ENCODE assay signal across 8 mouse cellular contexts in the genomic region with DNA sequence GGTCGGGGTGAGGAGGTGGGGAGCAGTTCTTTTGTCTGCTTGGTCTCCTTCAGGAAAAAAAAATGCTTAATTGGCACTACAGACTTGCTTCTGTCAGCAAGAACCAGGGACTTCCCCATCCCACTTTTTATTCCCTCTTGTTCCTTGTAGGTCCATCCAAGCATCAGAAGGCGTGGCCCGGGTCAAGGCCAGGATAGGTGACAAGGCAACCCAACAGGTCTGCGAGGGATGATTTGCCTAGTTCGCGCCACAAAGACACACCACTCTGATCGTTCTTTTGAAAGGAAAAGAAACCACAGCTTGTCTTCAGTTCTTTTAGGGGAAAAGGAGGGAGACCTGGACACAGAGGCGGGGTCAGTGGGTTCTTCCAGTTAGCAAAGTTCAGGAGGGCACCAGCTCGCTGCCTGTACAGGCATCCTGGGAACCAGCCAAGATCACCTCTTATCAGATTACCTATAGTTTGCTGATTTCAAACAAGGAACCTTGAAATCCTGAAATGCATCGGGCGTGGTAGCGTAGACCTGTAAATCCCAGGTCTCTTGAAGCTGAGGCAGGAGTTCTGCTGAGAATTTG. TPM values are rescaled to one million over a fixed set of nuclear protein-coding genes. Genes with fewer than 3 reads are reported as not detected.
A peak's percentile ranks its signal among the peaks of the same experiment; 100 is the strongest.
DNase-seq lines count a peak whose midpoint lies in the region; ATAC-seq and TF ChIP-seq lines count a peak whose summit lies in the region.

No protein-coding gene starts in this region.

- 42% methylated on average over 12 of the region's 12 CpGs for WGBS in hindbrain, embryonic 13.5 days
- 20% methylated on average over 12 of the region's 12 CpGs for WGBS in liver, embryonic 14.5 days (ENCODE audit: insufficient replicate concordance)

- TF ChIP-seq RAD21 in CH12.LX (IDR thresholded peaks at IDR 0.05; ENCODE audit: low read depth, low read length), result no peak

- no peak overlapping the region for H3K27ac ChIP-seq in CH12.LX (ENCODE audit: insufficient read depth, low read depth)
- H3K27ac ChIP-seq in hindbrain, embryonic 13.5 days, result no peak overlapping the region
- no peak overlapping the region for H3K27ac ChIP-seq in liver, embryonic 14.5 days

- dilution Hi-C loops in CH12.LX (cut with MboI; ENCODE audit: extremely low pct_ligation_motif_present, extremely low pct_unique_long_range_greater_than_20kb, low sequenced_read_pairs), result no loop called here

- DNase-seq in cerebellum, postnatal 10 days, result peak; percentile 6 to 11
- DNase-seq in cerebellum, adult 9-10 months, result no peak
- no peak for DNase-seq in CH12.LX (ENCODE audit: extremely low read depth)
- DNase-seq in liver, embryonic 14.5 days (ENCODE audit: low read depth in 3 of 3, low spot score in 3 of 3), result no peak
- no peak for DNase-seq in right cerebral cortex, postnatal 36 days (ENCODE audit: low spot score in 2 of 2)
- DNase-seq in gastrocnemius, adult 18-20 months (ENCODE audit: low spot score), result no peak
- DNase-seq in ovary, postnatal 36 days (ENCODE audit: low spot score), result no peak

- no peaks in the 10 kb centered on the region for H3K27me3 ChIP-seq in CH12.LX (replicated peaks)
- peaks cover 36% of the 10 kb centered on the region for H3K27me3 ChIP-seq in hindbrain, embryonic 13.5 days
- H3K27me3 ChIP-seq in liver, embryonic 14.5 days (ENCODE audit: control insufficient read depth, insufficient read depth, low read length), result peaks cover 20% of the 10 kb centered on the region

- peak overlapping the region; percentile 71 for H3K4me2 ChIP-seq in CH12.LX (ENCODE audit: insufficient read depth, low read depth, poor library complexity, severe bottlenecking)
- H3K4me2 ChIP-seq in hindbrain, embryonic 13.5 days, result peak overlapping the region; percentile 98
- peak overlapping the region; percentile 65 for H3K4me2 ChIP-seq in liver, embryonic 14.5 days (ENCODE audit: low read depth)

- no peaks in the 10 kb centered on the region for H3K4me1 ChIP-seq in CH12.LX (ENCODE audit: control insufficient read depth in 1 of 2, insufficient read depth in 2 of 2)
- peaks cover 15% of the 10 kb centered on the region for H3K4me1 ChIP-seq in hindbrain, embryonic 13.5 days (replicated peaks)
- H3K4me1 ChIP-seq in liver, embryonic 14.5 days (replicated peaks; ENCODE audit: control insufficient read depth in 2 of 2, insufficient read depth in 2 of 2, low read length in 1 of 2), result no peaks in the 10 kb centered on the region

- no peaks in the 10 kb centered on the region for H3K36me3 ChIP-seq in CH12.LX (replicated peaks in 1 of 2; ENCODE audit: control insufficient read depth in 1 of 2, insufficient read depth in 1 of 2, low read length in 1 of 2)
- no peaks in the 10 kb centered on the region for H3K36me3 ChIP-seq in hindbrain, embryonic 13.5 days
- H3K36me3 ChIP-seq in liver, embryonic 14.5 days (replicated peaks; ENCODE audit: control insufficient read depth, insufficient read depth, low read depth), result no peaks in the 10 kb centered on the region

- TF ChIP-seq POLR2A in CH12.LX (IDR thresholded peaks at IDR 0.05; ENCODE audit: low read depth, low read length), result no peak

- in situ Hi-C loops in CH12.LX (cut with MboI; ENCODE audit: low pct_ligation_motif_present, low pct_unique_long_range_greater_than_20kb, low sequenced_read_pairs), result no loop called here

- no peak; the same call in 1 of the 2 replicates for ATAC-seq in hindbrain, embryonic 13.5 days (ENCODE audit: low FRiP score)
- ATAC-seq in liver, embryonic 14.5 days (ENCODE audit: insufficient read depth), result no peak

- no peak overlapping the region for H3K9ac ChIP-seq in CH12.LX (ENCODE audit: insufficient read depth, low read depth)
- peak overlapping the region; percentile 79 for H3K9ac ChIP-seq in hindbrain, embryonic 13.5 days
- H3K9ac ChIP-seq in liver, embryonic 14.5 days (replicated peaks), result no peak overlapping the region

- H3K4me3 ChIP-seq in CH12.LX (replicated peaks in 1 of 3; ENCODE audit: low read depth in 2 of 3, low read length in 2 of 3, poor library complexity in 1 of 3), result peak overlapping the region in 1 of 3 experiments; percentile 57
- peak overlapping the region; percentile 70 for H3K4me3 ChIP-seq in hindbrain, embryonic 13.5 days
- H3K4me3 ChIP-seq in liver, embryonic 14.5 days (ENCODE audit: insufficient read depth in 1 of 2, low read depth in 2 of 2, low read length in 2 of 2), result peak overlapping the region; percentile 50 to 53; a peak in 2 of 4 replicates

- TF ChIP-seq EP300 in CH12.LX (IDR thresholded peaks at IDR 0.05; ENCODE audit: low read length), result no peak
- no peak for TF ChIP-seq EP300 in liver, embryonic 14.5 days (IDR thresholded peaks at IDR 0.05; ENCODE audit: low read depth)

- H3K9me3 ChIP-seq in CH12.LX (replicated peaks; ENCODE audit: low read length), result no peaks in the 10 kb centered on the region
- no peaks in the 10 kb centered on the region for H3K9me3 ChIP-seq in hindbrain, embryonic 13.5 days
- H3K9me3 ChIP-seq in liver, embryonic 14.5 days (ENCODE audit: control insufficient read depth, low read length), result no peaks in the 10 kb centered on the region

- TF ChIP-seq CTCF in CH12.LX (conservative IDR thresholded peaks at IDR 0.05 in 1 of 2, IDR thresholded peaks at IDR 0.05 in 1 of 2; ENCODE audit: low read depth in 2 of 2, low read length in 2 of 2), result no peak
- TF ChIP-seq CTCF in liver, embryonic 14.5 days (IDR thresholded peaks at IDR 0.05; ENCODE audit: low read depth), result no peak

- no peaks in the 10 kb centered on the region for H3K79me2 ChIP-seq in CH12.LX (replicated peaks; ENCODE audit: control insufficient read depth, extremely low read depth, insufficient read depth, poor library complexity, severe bottlenecking)

TF ChIP-seq in CH12.LX, 34 proteins besides CTCF, POLR2A, EP300 and RAD21:
- TF ChIP-seq GABPA (IDR thresholded peaks at IDR 0.05; ENCODE audit: insufficient replicate concordance, low read depth, low read length) (no peak), RCOR1 (conservative IDR thresholded peaks at IDR 0.05; ENCODE audit: low read depth, low read length) (no peak), NRF1 (IDR thresholded peaks at IDR 0.05; ENCODE audit: low read depth, low read length) (no peak), ZC3H11A (IDR thresholded peaks at IDR 0.05; ENCODE audit: low read depth, low read length) (no peak), MXI1 (IDR thresholded peaks at IDR 0.05; ENCODE audit: low read depth, low read length) (no peak), UBTF (IDR thresholded peaks at IDR 0.05; ENCODE audit: low read depth, low read length) (no peak), MAX (IDR thresholded peaks at IDR 0.05; ENCODE audit: low read length) (no peak), KAT2A (IDR thresholded peaks at IDR 0.05; ENCODE audit: insufficient replicate concordance, low read length) (no peak), USF2 (conservative IDR thresholded peaks at IDR 0.05; ENCODE audit: low read depth, low read length) (no peak), HCFC1 (IDR thresholded peaks at IDR 0.05; ENCODE audit: low read depth, low read length) (no peak), IRF4 (IDR thresholded peaks at IDR 0.05; ENCODE audit: low read depth, low read length) (no peak), TCF12 (IDR thresholded peaks at IDR 0.05; ENCODE audit: low read depth, low read length) (no peak), JUN (IDR thresholded peaks at IDR 0.05; ENCODE audit: insufficient read depth, low read depth, low read length) (no peak), SMC3 (IDR thresholded peaks at IDR 0.05; ENCODE audit: low read depth, low read length) (no peak), TBP (conservative IDR thresholded peaks at IDR 0.05; ENCODE audit: low read depth, low read length) (no peak), CHD1 (IDR thresholded peaks at IDR 0.05; ENCODE audit: low read depth, low read length) (no peak)

RNA-seq across cellular contexts. Expression of a gene that starts 0.5 kb away (rescaled TPM):
- total RNA-seq in CH12.LX (2012; rRNA removed), result 3.1 and 3.4 TPM in 2 replicates
- 0.13 and 0.14 TPM in 2 replicates for total RNA-seq in CH12.LX (2014; rRNA removed)
- 0.25 and 0.47 TPM in 2 replicates for polyA plus RNA-seq in CH12.LX (2012; ENCODE audit: insufficient read length, low read depth)
- polyA plus RNA-seq in hindbrain, embryonic 13.5 days (2015; fragmentation: Nextera tagmentation; extraction: Ambion mirVana), result 9.3 and 9.6 TPM in 2 replicates
- 0.15 and 0.26 TPM in 2 replicates for polyA plus RNA-seq in liver, embryonic 14.5 days (2012; rRNA removed)
- polyA plus RNA-seq in liver, embryonic 14.5 days (2014; fragmentation: Nextera tagmentation; extraction: Ambion mirVana), result 0.14 and 0.24 TPM in 2 replicates
- not detected for total RNA-seq in gastrocnemius, adult 18-20 months (2021)

Comparison
In these comparisons a context has a peak if more than half of its experiments do, and no peak if none do; other contexts are left out.
1. DNase-seq: peak in cerebellum, postnatal 10 days (2 of 2); none in cerebellum, adult 9-10 months (single experiment), CH12.LX (single experiment), liver, embryonic 14.5 days (0 of 3), right cerebral cortex, postnatal 36 days (0 of 2), gastrocnemius, adult 18-20 months (single experiment) and ovary, postnatal 36 days (single experiment).
2. Peak in every context shown above with its lines, with median percentiles within 50 percentile points of each other: H3K4me2 ChIP-seq.